Mouse (Mus musculus): ENCODE results near the gene Mark3.
"Not testable (repeated sequence)": the region's sequence is repeated elsewhere in the genome, so short reads cannot be mapped to it uniquely, and the experiment has no call there.

Mark3 gene

DNA sequence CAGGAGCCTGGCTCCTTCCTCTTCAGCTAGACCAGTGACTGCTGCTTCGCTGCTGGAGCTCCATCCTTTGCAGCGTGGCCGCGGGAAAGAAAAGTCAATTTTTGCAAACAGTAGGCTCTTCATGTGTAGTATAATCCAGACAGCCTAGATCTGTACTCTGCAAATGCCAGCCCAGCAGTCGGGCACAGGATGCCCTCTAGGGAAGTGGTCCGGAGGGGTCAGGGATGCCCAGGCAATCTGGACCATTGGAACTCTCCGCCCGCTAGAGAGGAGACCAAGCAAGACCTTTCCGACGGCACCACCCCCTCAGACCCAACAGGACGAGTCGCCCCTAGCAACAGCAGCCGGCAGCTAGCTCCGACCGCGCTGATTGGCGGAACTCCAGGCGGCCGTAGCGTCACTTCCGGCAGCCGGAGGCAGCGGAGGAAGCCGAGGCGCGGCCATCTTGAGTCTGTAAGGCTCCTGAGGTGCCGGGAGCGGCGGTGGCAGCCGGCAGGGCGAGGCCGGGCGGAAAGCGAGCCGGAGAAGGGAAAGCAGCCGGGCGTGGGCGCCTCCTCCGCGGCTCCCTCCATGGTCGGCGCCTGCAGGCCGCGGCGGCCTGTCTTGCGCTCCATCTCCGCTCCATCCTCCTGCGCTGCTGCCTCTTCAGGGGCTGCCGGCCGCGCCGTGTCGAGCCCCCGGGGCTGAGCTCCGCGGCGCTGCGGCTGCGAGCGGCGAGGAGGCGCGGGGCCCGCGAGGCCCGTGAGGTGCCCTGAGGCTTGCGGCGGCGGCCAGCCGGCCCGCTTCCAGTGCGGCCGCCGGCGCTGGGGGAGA, at the start of gene Mark3:
Mark3 (plus strand) TSS at position 450 of the 813 bp plus-strand sequence.
- DNase-seq (ENCODE audit: low read depth, low spot score) = peak; percentile 99

DNA sequence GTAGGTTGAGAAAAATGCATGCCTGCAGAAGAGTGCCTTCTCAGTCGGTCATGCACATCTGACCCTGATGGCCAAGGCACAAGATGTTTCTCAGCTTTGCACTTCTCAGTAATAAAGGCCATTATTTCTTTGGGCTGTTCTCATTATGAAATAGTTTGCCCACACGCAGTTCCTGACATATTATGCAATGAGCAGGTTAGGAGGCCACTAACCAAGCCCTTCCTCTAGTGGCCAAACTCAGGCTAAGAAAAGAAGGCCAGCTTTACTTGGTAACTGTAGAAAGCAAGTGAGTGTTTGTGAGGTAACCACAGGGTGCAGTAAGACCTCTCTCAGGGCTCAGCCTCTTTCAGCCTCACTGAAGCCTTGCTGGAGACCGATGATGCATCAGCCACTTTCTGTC, 49.4 kb upstream of the Mark3 start:
- DNase-seq (ENCODE audit: low read depth, low spot score) = no peak

- DNase-seq (ENCODE audit: low read depth, low spot score) = peak; percentile 85
Measured at GRCm38 (mm10) chr12:111527643-111528281, 46.6 kb upstream of the Mark3 start.

DNA sequence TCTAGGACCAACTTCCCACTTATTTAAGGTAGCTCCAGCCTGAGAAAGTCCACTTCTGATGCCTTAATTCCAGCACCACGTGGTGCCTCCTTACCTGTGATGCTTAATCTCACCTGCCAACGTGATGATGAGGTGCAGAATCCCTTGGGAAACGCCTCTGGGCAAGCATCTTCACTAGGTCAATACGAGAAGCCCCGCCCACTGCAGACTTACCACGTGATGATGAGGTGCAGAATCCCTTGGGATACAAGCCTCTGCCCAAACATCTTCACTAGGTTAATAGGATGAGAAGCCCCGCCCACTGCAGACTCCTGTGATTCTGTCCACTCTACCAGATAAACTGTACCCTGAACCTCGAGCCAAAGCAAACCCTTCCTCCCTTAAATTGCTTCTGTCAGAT, 45.1 kb upstream of the Mark3 start:
- no peak for DNase-seq (ENCODE audit: low read depth, low spot score)

- DNase-seq (ENCODE audit: low read depth, low spot score) = peak; percentile 76
Measured at GRCm38 (mm10) chr12:111533096-111533794, 41.1 kb upstream of the Mark3 start.

GRCm38 (mm10) chr12:111535281-111535680, 39.0 kb upstream of the Mark3 start:
- DNase-seq (ENCODE audit: low read depth, low spot score) = no peak

- peak; percentile 31 for DNase-seq (ENCODE audit: low read depth, low spot score)
Measured at GRCm38 (mm10) chr12:111535762-111536161, 38.6 kb upstream of the Mark3 start.

- no peak for DNase-seq (ENCODE audit: low read depth, low spot score)
Measured at GRCm38 (mm10) chr12:111536746-111537145, 37.6 kb upstream of the Mark3 start.

DNA sequence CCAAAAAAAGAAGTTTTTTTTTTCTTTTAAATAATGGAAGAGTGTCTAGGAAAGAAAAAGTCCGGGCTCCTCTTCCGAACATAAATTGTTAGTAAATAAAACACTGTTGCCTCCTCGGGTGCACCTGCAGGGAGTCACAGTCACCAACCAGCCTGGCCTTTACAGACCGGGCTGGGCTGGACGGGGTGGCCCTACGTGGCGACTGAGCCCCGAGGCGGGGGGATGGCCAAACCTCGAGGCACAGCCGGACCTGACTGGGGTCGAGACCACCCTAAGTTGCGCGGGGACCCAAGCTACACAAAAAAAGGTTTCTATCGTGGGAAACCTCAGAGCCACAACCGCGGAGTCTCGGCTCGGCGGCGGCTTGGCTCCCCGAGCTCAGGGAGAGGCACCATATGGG, 37.0 kb upstream of the Mark3 start:
- DNase-seq (ENCODE audit: low read depth, low spot score) = no peak

- DNase-seq (ENCODE audit: low read depth, low spot score) = peak; percentile 100
Measured at GRCm38 (mm10) chr12:111537796-111538291, 36.5 kb upstream of the Mark3 start, which contains the start of gene Eif5. TSS of gene Eif5 (plus strand) at chr12:111538016.

DNA sequence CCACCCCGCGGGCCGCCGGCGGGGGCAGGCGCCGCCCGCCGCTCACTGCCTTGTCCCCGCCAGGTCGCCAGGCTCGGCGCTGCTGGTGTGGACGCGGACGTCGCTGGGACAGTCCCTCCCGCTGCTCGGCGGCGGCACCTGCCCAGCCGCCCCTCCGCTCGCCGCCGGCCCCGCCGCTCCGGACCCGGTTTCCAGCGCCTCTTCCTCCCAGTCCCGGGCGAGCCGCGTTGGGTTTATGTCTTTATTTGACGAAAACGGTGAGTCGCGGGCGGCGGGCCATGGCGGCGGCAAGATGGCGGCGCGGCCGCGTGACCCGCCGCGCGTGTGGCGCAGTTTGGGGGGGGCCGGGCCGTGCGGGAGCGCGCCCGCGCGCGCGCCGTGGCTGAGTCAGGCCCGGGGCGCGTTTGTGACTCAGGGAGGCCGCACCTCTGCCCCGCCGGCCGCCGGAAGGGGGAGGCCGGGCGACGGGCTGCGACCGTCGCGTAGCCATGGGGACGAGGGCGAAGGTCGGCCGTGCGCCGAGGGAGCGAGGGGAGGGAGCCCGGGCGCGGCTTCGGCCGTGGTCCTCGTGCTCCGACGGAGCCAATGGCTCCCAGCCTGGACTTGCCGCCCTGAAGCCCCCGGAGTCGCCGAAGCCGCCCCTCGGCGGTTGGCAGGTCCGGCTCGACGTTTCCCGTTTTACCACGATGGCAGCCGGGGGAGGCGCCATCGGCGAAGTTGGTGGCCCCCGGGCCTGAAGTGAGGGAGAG, 35.9 kb upstream of the Mark3 start:
- DNase-seq (ENCODE audit: low read depth, low spot score) = peak; percentile 88

- DNase-seq (ENCODE audit: low read depth, low spot score) = no peak
Measured at GRCm38 (mm10) chr12:111539041-111539345, 35.3 kb upstream of the Mark3 start.

DNA sequence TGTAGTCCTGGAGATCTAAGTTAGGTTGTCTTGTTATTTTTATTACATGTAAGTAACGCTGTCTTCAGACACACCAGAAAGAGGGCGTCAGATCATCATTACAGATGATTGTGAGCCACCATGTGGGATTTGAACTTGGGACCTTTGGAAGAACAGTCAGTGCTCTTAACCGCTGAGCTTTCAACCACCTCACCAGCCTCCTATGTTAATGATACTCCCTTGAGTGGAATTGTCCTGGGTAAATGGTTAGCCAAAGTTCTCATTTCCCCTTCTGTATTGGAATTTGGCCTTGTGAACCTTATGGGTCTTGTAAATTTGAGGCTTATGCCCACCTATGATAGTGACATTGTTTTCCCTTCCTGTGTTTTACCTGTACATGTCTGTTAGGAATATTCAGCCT, 27.3 kb upstream of the Mark3 start:
- no peak for DNase-seq (ENCODE audit: low read depth, low spot score)

DNA sequence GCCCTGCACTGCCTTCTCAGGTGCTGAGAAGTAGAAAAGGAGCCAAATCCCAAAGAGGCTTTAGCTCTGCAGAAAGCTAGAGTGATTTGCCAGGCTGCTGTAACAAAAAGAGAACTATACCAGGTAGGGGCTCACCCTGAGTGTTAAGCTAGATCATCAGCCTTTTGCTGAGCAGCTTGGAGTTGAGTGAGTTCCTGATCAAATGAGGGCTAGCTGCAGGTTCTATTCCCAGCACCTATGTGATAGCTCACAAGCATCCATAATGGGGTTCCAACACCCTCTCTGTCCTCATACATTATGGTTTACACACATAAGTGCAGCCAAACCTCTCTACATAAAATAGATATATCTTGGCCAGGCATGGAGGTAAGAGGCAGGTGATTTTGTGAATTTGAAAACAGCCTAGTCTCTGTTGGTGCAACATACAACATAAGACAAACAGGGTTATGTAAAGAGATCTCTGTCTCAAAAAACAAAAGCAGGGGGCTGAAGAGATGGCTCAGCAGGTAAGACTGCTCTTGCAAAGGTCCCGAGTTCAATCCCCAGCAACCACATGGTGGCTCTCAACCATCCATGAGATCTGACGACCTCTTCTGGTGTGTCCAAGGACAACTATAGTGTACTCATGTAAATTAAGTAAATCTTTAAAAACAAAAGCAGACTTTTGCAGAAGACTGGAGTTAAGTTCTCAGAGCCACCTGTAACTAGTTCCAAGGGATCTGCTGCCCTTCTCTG, 25.6 kb upstream of the Mark3 start:
- no peak for DNase-seq (ENCODE audit: low read depth, low spot score)

DNA sequence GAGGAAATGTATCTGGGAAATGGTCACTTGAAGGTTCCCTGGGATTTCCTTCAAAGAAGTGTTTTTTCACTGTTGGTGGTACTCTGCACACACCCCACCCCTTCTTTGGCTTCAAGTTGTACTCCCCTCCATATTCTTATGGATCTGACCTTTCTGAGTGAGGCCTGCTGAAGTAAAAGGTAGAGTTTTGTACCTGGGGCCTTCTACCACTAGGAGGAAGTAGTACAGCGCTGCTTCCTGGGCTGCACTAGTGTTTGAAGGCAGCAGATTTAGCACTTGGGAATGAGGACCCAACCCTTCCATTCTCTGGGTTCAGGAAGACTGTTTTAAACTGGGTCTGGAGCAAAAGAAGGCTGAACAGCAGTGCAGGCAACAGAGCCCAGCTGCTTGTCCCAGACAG, 23.6 kb upstream of the Mark3 start:
- DNase-seq (ENCODE audit: low read depth, low spot score) = no peak

GRCm38 (mm10) chr12:111552342-111552741, 22.0 kb upstream of the Mark3 start:
- DNase-seq (ENCODE audit: low read depth, low spot score) = no peak

GRCm38 (mm10) chr12:111555357-111555756, 19.0 kb upstream of the Mark3 start:
- DNase-seq (ENCODE audit: low read depth, low spot score) = no peak

DNA sequence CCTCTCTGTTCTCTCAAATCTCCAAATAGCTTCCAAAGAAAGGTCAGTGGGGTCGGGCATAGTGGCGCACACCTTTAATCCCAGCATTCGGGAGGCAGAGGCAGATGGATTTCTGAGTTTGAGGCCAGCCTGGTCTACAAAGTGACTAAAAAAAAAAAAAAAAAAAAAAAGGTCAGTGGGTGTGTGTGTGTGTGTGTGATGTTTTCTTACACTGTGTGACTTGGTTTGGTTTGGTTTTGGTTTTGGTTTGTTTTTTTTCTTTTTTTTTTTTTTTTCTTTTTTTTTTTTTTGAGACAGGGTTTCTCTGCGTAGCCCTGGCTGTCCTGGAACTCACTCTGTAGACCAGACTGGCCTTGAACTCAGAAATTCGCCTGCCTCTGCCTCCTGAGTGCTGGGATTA, 18.4 kb upstream of the Mark3 start:
- not testable (repeated sequence) for DNase-seq (ENCODE audit: low read depth, low spot score)

DNA sequence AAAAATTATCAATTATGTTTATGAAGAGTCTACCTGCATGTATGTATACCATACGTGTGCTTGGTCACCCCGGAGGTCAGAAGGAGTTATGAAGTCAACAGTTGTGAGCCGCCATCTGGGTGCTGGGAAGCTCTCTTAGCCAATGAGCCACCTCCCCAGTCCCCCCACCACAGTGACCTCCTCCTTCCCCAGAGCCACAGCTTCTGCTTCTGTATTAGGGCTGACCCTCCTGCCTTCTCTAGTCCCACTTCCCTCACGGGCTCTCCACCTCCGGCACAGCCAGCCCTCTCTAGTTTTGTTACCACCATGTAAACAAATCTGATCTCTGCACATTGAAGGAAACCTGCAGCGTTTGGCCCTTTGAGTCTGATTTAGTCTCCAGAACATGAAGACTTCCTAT, 16.8 kb upstream of the Mark3 start:
- no peak for DNase-seq (ENCODE audit: low read depth, low spot score)

GRCm38 (mm10) chr12:111558655-111559054, 15.7 kb upstream of the Mark3 start:
- no peak for DNase-seq (ENCODE audit: low read depth, low spot score)

GRCm38 (mm10) chr12:111559647-111560258, 14.6 kb upstream of the Mark3 start:
- DNase-seq (ENCODE audit: low read depth, low spot score) = peak; percentile 88

All from brain, adult 2 months (tissue).